Mouse (Mus musculus): ENCODE results near the gene Cx3cl1. TPM values are rescaled to one million over a fixed set of nuclear protein-coding genes. Genes with fewer than 3 reads are reported as not detected.

The Cx3cl1 gene
- polyA plus RNA-seq, 1 experiment, result 3.2 TPM

GRCm38 (mm10) chr8:94817933-94818332 is 46.1 kb downstream of the Cx3cl1 start:
- H3K4me3 ChIP-seq (ENCODE audit: low read depth, low read length), result no peak overlapping the region
- no peak overlapping the region for H3K27ac ChIP-seq (ENCODE audit: insufficient read depth, low read length)
- no peak for TF ChIP-seq POLR2A (IDR thresholded peaks at IDR 0.05; ENCODE audit: insufficient read depth, low read length)
- TF ChIP-seq EP300 (IDR thresholded peaks at IDR 0.05; ENCODE audit: insufficient read depth, low read depth, low read length), result no peak
- no peak for TF ChIP-seq CTCF (IDR thresholded peaks at IDR 0.05; ENCODE audit: low read depth, low read length)
- no peaks in the 10 kb centered on the region for H3K4me1 ChIP-seq (ENCODE audit: control insufficient read depth, insufficient read depth, low read length)
- H3K9me3 ChIP-seq (replicated peaks; ENCODE audit: control insufficient read depth, insufficient read depth, low read length, poor library complexity, severe bottlenecking), result no peaks in the 10 kb centered on the region
- peaks cover 11% of the 10 kb centered on the region for H3K36me3 ChIP-seq (ENCODE audit: control insufficient read depth, insufficient read depth, low read length, poor library complexity, severe bottlenecking)
- H3K9ac ChIP-seq (ENCODE audit: low read depth, poor library complexity, severe bottlenecking), result no peak overlapping the region
- H3K27me3 ChIP-seq (ENCODE audit: control insufficient read depth, insufficient read depth, low read length, poor library complexity, severe bottlenecking), result no peaks in the 10 kb centered on the region

GRCm38 (mm10) chr8:94819671-94820179 is 47.9 kb downstream of the Cx3cl1 start:
- Histone ChIP-seq H3K9me3 (replicated peaks; ENCODE audit: control insufficient read depth, insufficient read depth, low read length, poor library complexity, severe bottlenecking) (no peaks in the 10 kb centered on the region), H3K4me3 (ENCODE audit: low read depth, low read length) (no peak overlapping the region), H3K4me1 (ENCODE audit: control insufficient read depth, insufficient read depth, low read length) (no peaks in the 10 kb centered on the region), H3K36me3 (ENCODE audit: control insufficient read depth, insufficient read depth, low read length, poor library complexity, severe bottlenecking) (peaks cover 20% of the 10 kb centered on the region), H3K9ac (ENCODE audit: low read depth, poor library complexity, severe bottlenecking) (no peak overlapping the region), H3K27ac (ENCODE audit: insufficient read depth, low read length) (no peak overlapping the region), H3K27me3 (ENCODE audit: control insufficient read depth, insufficient read depth, low read length, poor library complexity, severe bottlenecking) (no peaks in the 10 kb centered on the region)
- TF ChIP-seq EP300 (IDR thresholded peaks at IDR 0.05; ENCODE audit: insufficient read depth, low read depth, low read length) (no peak), CTCF (IDR thresholded peaks at IDR 0.05; ENCODE audit: low read depth, low read length) (no peak), POLR2A (IDR thresholded peaks at IDR 0.05; ENCODE audit: insufficient read depth, low read length) (no peak)

- Histone ChIP-seq H3K36me3 (ENCODE audit: control insufficient read depth, insufficient read depth, low read length, poor library complexity, severe bottlenecking) (peaks cover 27% of the 10 kb centered on the region), H3K4me3 (ENCODE audit: low read depth, low read length) (no peak overlapping the region)
These were observed 48.7 kb downstream of the Cx3cl1 start for GRCm38 (mm10) chr8:94820553-94820952.

GRCm38 (mm10) chr8:94821381-94821780 is 49.6 kb downstream of the Cx3cl1 start:
- TF ChIP-seq CTCF (IDR thresholded peaks at IDR 0.05; ENCODE audit: low read depth, low read length) (no peak), POLR2A (IDR thresholded peaks at IDR 0.05; ENCODE audit: insufficient read depth, low read length) (no peak), EP300 (IDR thresholded peaks at IDR 0.05; ENCODE audit: insufficient read depth, low read depth, low read length) (no peak)
- Histone ChIP-seq H3K27me3 (ENCODE audit: control insufficient read depth, insufficient read depth, low read length, poor library complexity, severe bottlenecking) (no peaks in the 10 kb centered on the region), H3K4me1 (ENCODE audit: control insufficient read depth, insufficient read depth, low read length) (no peaks in the 10 kb centered on the region), H3K36me3 (ENCODE audit: control insufficient read depth, insufficient read depth, low read length, poor library complexity, severe bottlenecking) (peaks cover 33% of the 10 kb centered on the region), H3K4me3 (ENCODE audit: low read depth, low read length) (no peak overlapping the region), H3K9me3 (replicated peaks; ENCODE audit: control insufficient read depth, insufficient read depth, low read length, poor library complexity, severe bottlenecking) (no peaks in the 10 kb centered on the region), H3K27ac (ENCODE audit: insufficient read depth, low read length) (no peak overlapping the region), H3K9ac (ENCODE audit: low read depth, poor library complexity, severe bottlenecking) (no peak overlapping the region)

More at GRCm38 (mm10) chr8:94820553-94820952, 48.7 kb downstream of the Cx3cl1 start:
- no peaks in the 10 kb centered on the region for H3K4me1 ChIP-seq (ENCODE audit: control insufficient read depth, insufficient read depth, low read length)
- no peak overlapping the region for H3K27ac ChIP-seq (ENCODE audit: insufficient read depth, low read length)
- TF ChIP-seq POLR2A (IDR thresholded peaks at IDR 0.05; ENCODE audit: insufficient read depth, low read length), result no peak
- TF ChIP-seq CTCF (IDR thresholded peaks at IDR 0.05; ENCODE audit: low read depth, low read length), result no peak
- TF ChIP-seq EP300 (IDR thresholded peaks at IDR 0.05; ENCODE audit: insufficient read depth, low read depth, low read length), result no peak
- H3K27me3 ChIP-seq (ENCODE audit: control insufficient read depth, insufficient read depth, low read length, poor library complexity, severe bottlenecking), result no peaks in the 10 kb centered on the region
- no peaks in the 10 kb centered on the region for H3K9me3 ChIP-seq (replicated peaks; ENCODE audit: control insufficient read depth, insufficient read depth, low read length, poor library complexity, severe bottlenecking)
- no peak overlapping the region for H3K9ac ChIP-seq (ENCODE audit: low read depth, poor library complexity, severe bottlenecking)

GRCm38 (mm10) chr8:94822637-94823560 is 51.1 kb downstream of the Cx3cl1 start:
- H3K36me3 ChIP-seq (ENCODE audit: control insufficient read depth, insufficient read depth, low read length, poor library complexity, severe bottlenecking), result peaks cover 46% of the 10 kb centered on the region
- no peaks in the 10 kb centered on the region for H3K9me3 ChIP-seq (replicated peaks; ENCODE audit: control insufficient read depth, insufficient read depth, low read length, poor library complexity, severe bottlenecking)
- H3K4me3 ChIP-seq (ENCODE audit: low read depth, low read length), result no peak overlapping the region
- no peaks in the 10 kb centered on the region for H3K27me3 ChIP-seq (ENCODE audit: control insufficient read depth, insufficient read depth, low read length, poor library complexity, severe bottlenecking)
- no peak overlapping the region for H3K9ac ChIP-seq (ENCODE audit: low read depth, poor library complexity, severe bottlenecking)
- no peaks in the 10 kb centered on the region for H3K4me1 ChIP-seq (ENCODE audit: control insufficient read depth, insufficient read depth, low read length)
- TF ChIP-seq EP300 (IDR thresholded peaks at IDR 0.05; ENCODE audit: insufficient read depth, low read depth, low read length) (no peak), CTCF (IDR thresholded peaks at IDR 0.05; ENCODE audit: low read depth, low read length) (peak; percentile 87), POLR2A (IDR thresholded peaks at IDR 0.05; ENCODE audit: insufficient read depth, low read length) (no peak)
- H3K27ac ChIP-seq (ENCODE audit: insufficient read depth, low read length), result peak overlapping the region; percentile 8; the same call in 1 of the 2 replicates

- TF ChIP-seq CTCF (IDR thresholded peaks at IDR 0.05; ENCODE audit: low read depth, low read length) (no peak), EP300 (IDR thresholded peaks at IDR 0.05; ENCODE audit: insufficient read depth, low read depth, low read length) (no peak), POLR2A (IDR thresholded peaks at IDR 0.05; ENCODE audit: insufficient read depth, low read length) (no peak)
- Histone ChIP-seq H3K27me3 (ENCODE audit: control insufficient read depth, insufficient read depth, low read length, poor library complexity, severe bottlenecking) (no peaks in the 10 kb centered on the region), H3K4me3 (ENCODE audit: low read depth, low read length) (no peak overlapping the region), H3K4me1 (ENCODE audit: control insufficient read depth, insufficient read depth, low read length) (no peaks in the 10 kb centered on the region), H3K36me3 (ENCODE audit: control insufficient read depth, insufficient read depth, low read length, poor library complexity, severe bottlenecking) (peaks cover 60% of the 10 kb centered on the region), H3K9me3 (replicated peaks; ENCODE audit: control insufficient read depth, insufficient read depth, low read length, poor library complexity, severe bottlenecking) (0 out of 2 replicates have a peak, but pooled peaks cover 2% of the 10 kb centered on the region), H3K27ac (ENCODE audit: insufficient read depth, low read length) (no peak overlapping the region), H3K9ac (ENCODE audit: low read depth, poor library complexity, severe bottlenecking) (no peak overlapping the region)
These were observed 53.4 kb downstream of the Cx3cl1 start for GRCm38 (mm10) chr8:94825170-94825569.
